Mouse (Mus musculus) kidney, postnatal 25 days (tissue): ENCODE measurements at regions not wholly inside any gene's neighbourhood (a gene's known extent, or its start where the extent isn't known, plus 50 kb on each side); places are given as distances from the start of the nearest gene placed in this dataset.
"Not testable (repeated sequence)": the region's sequence is repeated elsewhere in the genome, so short reads cannot be mapped to it uniquely, and the experiment has no call there.

Source experiments
- DNase-seq, 2 experiments: peaks; one replicate each; pipeline ENCODE4 v3.0.0; 2021; ENCODE audit warnings: mixed read lengths in 2 of 2

- DNase-seq: no peak
Observed at GRCm38 (mm10) chr6:109814990-109815389, 830.4 kb upstream of the Grm7 start.

GRCm38 (mm10) chr6:109848313-109848712, 797.1 kb upstream of the Grm7 start:
- DNase-seq: no peak

- no peak for DNase-seq
Observed at GRCm38 (mm10) chr6:109855806-109856205, 789.6 kb upstream of the Grm7 start.

GRCm38 (mm10) chr6:109863411-109863810, 782.0 kb upstream of the Grm7 start:
- DNase-seq: no peak

GRCm38 (mm10) chr6:109874187-109874586, 771.2 kb upstream of the Grm7 start:
- DNase-seq: no peak

- DNase-seq: peak; percentile 2 to 31
Observed at GRCm38 (mm10) chr6:109874625-109875040, 770.7 kb upstream of the Grm7 start.

- DNase-seq: not testable (repeated sequence)
Observed at GRCm38 (mm10) chr6:109875548-109875947, 769.8 kb upstream of the Grm7 start.

GRCm38 (mm10) chr6:109879145-109879544, 766.2 kb upstream of the Grm7 start:
- DNase-seq: no peak

GRCm38 (mm10) chr6:109923780-109924179, 721.6 kb upstream of the Grm7 start:
- DNase-seq: no peak

- no peak for DNase-seq
Observed at GRCm38 (mm10) chr6:109948491-109948890, 696.9 kb upstream of the Grm7 start.

- no peak for DNase-seq
Observed at GRCm38 (mm10) chr6:109948928-109949327, 696.5 kb upstream of the Grm7 start.

GRCm38 (mm10) chr6:109957901-109958300, 687.5 kb upstream of the Grm7 start:
- not testable (repeated sequence) for DNase-seq
